Mouse (Mus musculus) common myeloid progenitor, adult 5-6 weeks (primary cell): ENCODE measurements around the gene Klc4. TPM values are rescaled to one million over a fixed set of nuclear protein-coding genes. Genes with fewer than 3 reads are reported as not detected.

ENCODE experiments used
- ATAC-seq: replicated peaks from 2 replicates; pipeline ENCODE4 v1.8.0; 2016; ENCODE audit warnings: low read depth, mild to moderate bottlenecking, moderate TSS enrichment, inconsistent platforms; ENCODE audit not compliant: poor library complexity, severe bottlenecking
- total RNA-seq: library from RNA; stranded (forward); fragments of 200-1000, 187-1606 nt; gene quantifications from 2 replicates; pipeline ENCODE4 v1.2.3, GENCODE M21; 2017

The Klc4 gene
- total RNA-seq, 1 experiment from 2014 or later: 6.9 TPM

- ATAC-seq: no peak
Observed at GRCm38 (mm10) chr17:46594606-46595005, 51.2 kb downstream of the Klc4 start.

GRCm38 (mm10) chr17:46593124-46593523 is 52.7 kb downstream of the Klc4 start:
- ATAC-seq: no peak

DNA sequence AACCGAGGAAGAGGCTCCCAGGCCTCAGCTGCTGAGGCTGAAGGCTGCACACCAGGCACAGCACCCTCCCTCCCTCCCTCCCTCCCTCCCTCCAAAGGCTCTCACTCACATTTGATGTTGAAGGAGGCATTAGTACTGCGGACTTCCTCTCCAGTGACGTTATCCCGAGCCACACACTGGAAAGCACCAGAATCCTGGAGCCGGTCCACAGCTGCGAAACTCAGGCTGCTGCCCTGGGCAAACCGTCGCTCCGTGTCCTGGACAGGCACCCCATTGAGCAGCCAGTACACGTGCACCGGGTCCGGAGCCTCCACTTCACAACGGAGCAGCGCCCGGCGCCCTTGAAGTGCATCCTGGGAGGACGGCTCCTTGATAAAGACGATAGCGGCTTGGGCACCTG is 54.4 kb downstream of the Klc4 start:
- no peak for ATAC-seq

DNA sequence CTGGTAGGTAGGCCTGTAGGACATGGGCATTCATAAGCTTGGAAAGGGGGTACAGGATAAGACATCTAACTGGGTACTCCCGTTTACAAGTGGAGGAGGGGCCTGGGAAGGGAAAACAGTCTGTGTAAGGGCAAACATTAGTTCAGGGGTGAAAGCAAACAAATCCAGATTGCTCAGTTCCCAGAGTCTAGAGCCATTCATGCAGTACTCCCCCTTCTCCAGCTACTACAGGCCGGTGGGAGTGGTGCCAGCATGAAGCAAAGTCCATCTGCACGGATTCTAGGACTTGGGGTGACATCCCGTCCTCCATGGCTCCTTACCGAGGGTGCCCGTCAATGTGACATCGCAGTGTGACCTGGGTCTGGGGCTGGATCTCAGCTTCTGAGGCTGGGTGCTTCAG is 55.4 kb downstream of the Klc4 start:
- ATAC-seq: no peak

DNA sequence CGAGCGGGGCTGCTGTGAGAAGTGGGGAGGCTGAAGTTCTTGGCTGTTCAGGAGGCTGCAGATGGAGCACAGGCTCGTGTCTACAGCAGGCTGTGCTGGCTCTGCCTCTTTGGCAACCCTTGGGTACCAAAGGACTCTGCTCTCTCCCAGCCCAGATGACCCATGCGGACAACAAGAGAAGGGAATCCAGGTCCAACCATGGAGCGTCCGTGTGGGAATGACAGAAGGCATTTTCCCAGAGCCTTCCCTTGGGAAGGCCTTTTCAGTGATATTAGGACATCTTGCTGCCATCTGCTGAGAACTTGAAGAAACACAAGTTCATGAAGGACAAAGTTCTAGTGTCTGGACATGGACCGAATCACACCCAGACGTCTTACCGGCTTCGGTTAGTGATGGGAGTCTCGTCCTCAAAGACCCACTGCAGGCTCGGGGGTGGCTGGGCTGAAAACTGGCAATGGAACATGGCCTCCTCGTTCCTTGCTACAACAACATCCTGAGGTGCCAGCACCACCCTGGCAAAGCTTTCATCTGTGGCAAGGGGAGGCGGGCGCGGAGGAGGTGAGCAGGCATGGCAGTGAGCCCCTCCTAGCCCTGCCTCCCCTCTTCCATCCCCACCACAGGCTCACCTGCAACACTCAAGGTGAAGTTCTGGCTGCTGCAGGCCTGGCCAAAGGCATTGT is 56.0 kb downstream of the Klc4 start:
- ATAC-seq: no peak

DNA sequence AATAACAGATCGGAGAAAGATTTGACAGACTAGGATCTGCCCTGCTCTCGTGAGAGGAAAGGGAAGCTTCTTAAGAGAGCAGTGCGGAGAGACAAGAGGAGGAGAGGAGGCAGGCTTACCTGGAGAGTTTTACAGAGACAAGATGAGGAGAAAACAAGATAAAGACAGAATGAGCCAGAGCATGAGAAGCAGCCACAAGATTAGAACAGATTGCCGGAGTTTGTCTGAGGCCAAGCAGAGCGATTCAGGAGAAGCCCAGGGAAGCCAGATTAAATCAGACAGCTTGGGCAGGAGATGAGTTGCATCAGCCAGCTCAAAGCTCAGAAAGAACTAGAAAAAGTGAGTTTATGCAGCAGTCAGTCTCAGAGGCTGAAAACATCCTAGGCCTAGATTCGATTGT is 56.9 kb downstream of the Klc4 start:
- no peak for ATAC-seq

DNA sequence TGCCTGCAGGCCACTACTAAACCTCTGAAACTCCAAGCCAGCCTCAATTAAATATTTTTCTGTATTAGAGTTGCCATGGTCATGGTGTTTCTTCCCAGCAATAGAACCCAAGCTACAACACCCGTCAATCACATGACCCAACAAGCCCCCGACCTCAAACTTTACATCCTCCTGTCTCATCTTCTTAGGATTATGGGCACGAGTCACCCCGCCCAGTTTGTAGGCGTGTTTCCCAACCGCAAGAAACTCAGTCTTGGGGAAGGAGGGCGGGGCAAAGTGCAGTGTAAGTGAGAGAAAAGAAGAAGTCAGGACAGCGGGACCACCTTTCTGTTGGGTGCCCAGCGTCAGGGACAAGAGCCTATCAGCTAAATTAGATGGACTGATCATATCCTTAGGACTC is 57.6 kb downstream of the Klc4 start:
- ATAC-seq: peak; percentile 89

GRCm38 (mm10) chr17:46586327-46586726 is 59.5 kb downstream of the Klc4 start:
- ATAC-seq: no peak

Other genes starting within 250 kb of the Klc4 start
- gene Crip3, start 217.1 kb downstream of the Klc4 start, total RNA-seq: not detected in 2 replicates
- not detected in 2 replicates for gene Slc22a7, start 207.6 kb downstream of the Klc4 start, total RNA-seq
- not detected in 2 replicates for gene Ttbk1, start 158.3 kb downstream of the Klc4 start, total RNA-seq
- gene Dnph1, start 149.3 kb downstream of the Klc4 start, total RNA-seq: 13.3 and 14.5 TPM in 2 replicates
- 17.3 and 21.2 TPM in 2 replicates for gene Cul9, start 99.6 kb downstream of the Klc4 start, total RNA-seq
- gene Srf, start 89.8 kb downstream of the Klc4 start, total RNA-seq: 32.5 and 35.4 TPM in 2 replicates
- gene Ptk7, start 16.5 kb downstream of the Klc4 start, total RNA-seq: 5.7 and 6.7 TPM in 2 replicates
- gene Mrpl2, start 207 bp upstream of the Klc4 start, total RNA-seq: 102 and 113 TPM in 2 replicates
- 13.8 and 22.7 TPM in 2 replicates for gene Cul7, start 4.3 kb upstream of the Klc4 start, total RNA-seq
- 46.2 and 51.9 TPM in 2 replicates for gene Rrp36, start 28.3 kb upstream of the Klc4 start, total RNA-seq
- gene Mea1, start 32.8 kb upstream of the Klc4 start, total RNA-seq: 63.6 and 86.9 TPM in 2 replicates
- 29.1 and 37.0 TPM in 2 replicates for gene Klhdc3, start 34.9 kb upstream of the Klc4 start, total RNA-seq
- gene Ppp2r5d, start 59.1 kb upstream of the Klc4 start, total RNA-seq: 41.7 and 45.4 TPM in 2 replicates
- gene Pex6, start 65.4 kb upstream of the Klc4 start, total RNA-seq: 10.3 and 17.7 TPM in 2 replicates
- not detected in 2 replicates for gene Gnmt, start 83.1 kb upstream of the Klc4 start, total RNA-seq
- 76.0 and 76.7 TPM in 2 replicates for gene Cnpy3, start 106.2 kb upstream of the Klc4 start, total RNA-seq
- gene Ptcra, start 117.7 kb upstream of the Klc4 start, total RNA-seq: not detected in 2 replicates
- gene 2310039H08Rik, start 126.6 kb upstream of the Klc4 start, total RNA-seq: 15.3 and 16.2 TPM in 2 replicates
- gene Rpl7l1, start 136.7 kb upstream of the Klc4 start, total RNA-seq: 129 and 146 TPM in 2 replicates
- gene Bicral, start 212.5 kb upstream of the Klc4 start, total RNA-seq: 43.2 and 55.4 TPM in 2 replicates
- 12.3 and 16.9 TPM in 2 replicates for gene Tbcc, start 244.7 kb upstream of the Klc4 start, total RNA-seq